Mouse (Mus musculus) heart, postnatal 0 days (tissue): ENCODE measurements around the gene Bap1.

ENCODE experiments used
- CTCF ChIP-seq: IDR thresholded peaks from 2 replicates; pipeline ENCODE4 v1.5.1; 2016; ENCODE audit warnings: antibody characterized with exemption, control low read depth, low read depth
- EP300 ChIP-seq: IDR thresholded peaks from 2 replicates; pipeline ENCODE4 v1.6.1; 2016; ENCODE audit warnings: antibody characterized with exemption, low read depth

GRCm38 (mm10) chr14:31216846-31217245 lies 34.4 kb upstream of the Bap1 start, which contains the start of gene Nisch:
- TF ChIP-seq CTCF: no peak
- no peak for TF ChIP-seq EP300
